Mouse (Mus musculus): ENCODE data around the gene Ap1g2.

Gene Ap1g2

DNA sequence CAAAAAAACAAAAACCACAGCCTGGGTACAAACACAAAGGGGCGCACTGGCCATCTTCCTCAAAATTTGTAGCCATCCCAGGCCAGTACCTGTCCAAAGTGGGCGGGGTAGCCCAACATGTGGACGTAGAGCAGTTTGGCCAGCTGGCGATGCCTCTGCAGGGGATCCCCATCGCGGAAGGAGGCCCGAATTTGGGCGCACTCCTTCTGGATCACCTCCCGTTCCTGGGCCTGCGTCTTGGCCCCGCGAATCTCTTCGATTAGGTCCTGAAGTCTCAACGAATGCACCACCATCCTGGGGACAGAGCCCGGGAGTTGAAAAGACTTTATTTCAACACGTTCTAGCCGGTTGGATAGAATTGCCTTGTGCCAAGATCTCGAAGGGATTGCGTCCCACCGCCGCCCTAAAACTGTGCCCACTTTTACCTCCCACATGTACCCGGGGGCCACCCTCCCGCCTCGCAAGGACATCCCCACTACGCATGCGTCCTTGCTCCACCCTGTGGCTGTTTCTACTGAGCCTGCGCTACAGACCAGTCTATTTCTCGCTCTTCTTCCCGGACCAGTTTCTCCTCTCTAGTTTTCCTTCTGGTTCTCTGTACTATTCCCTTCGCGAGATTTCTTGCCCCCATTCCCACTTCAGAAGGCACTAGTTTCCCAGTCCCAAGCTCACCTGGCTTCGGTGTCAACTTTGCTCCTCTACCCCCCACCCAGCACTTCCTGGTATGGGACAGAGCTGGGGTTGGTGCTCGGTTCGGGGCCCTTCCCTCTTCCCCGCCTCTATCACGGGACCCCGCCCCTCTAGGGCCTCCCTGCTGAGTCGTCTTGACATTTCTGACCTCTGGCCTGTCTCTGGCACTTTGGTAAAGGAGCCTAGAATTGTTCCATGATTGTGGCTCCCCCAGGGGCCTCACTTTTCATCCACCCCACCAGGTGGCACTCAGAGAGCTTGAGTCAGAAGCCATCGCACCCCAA, at the start of gene Ap1g2:
TSS of gene Ap1g2 (minus strand) at position 758 of the 974 bp plus-strand sequence.
- DNase-seq, result peak; percentile 91

DNA sequence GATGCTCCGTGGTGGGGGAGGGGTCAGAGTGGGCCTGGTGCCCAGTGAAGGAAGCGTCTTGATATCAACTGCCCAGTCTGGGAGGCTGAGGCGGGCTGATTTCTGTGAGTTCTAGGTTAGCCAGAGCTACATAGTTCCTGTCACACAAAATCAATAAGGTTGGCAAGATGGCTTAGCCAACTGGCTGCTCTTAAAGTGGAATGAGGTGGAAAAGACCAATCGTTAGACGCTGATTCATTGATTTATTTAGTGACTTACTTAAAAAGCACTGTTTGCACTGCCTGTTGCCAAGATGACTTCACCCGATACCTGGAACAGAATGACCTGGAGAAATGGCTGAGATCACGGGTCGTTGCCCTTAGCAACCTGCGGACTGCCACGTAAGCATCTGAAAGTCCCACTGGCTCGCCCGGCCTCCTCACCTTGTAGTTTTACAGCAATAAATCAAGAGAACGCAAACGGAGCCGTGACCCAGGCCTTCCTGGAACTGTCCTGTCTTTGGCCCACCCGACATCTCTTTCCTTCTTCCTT, 46.6 kb upstream of the Ap1g2 start:
- peak; percentile 48 for DNase-seq

DNA sequence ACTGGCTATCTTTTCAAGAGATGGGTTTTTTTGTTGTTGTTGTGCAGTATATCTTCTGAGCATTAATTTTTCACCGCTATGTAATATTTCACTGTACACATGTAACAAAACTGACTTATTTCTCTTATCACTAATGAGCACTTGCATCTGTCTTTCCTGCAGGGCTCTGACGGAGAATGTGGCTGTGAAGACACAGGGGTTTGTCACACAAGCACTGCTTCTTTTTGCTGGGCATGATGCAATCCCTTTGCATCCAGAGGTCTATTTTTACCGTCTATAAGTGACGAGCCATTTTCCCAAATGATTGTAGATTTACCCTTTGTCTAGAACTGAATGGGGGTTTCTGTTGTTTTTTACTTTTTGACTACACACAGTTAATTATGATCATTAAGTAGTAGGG, 45.8 kb upstream of the Ap1g2 start:
- no peak for DNase-seq

DNA sequence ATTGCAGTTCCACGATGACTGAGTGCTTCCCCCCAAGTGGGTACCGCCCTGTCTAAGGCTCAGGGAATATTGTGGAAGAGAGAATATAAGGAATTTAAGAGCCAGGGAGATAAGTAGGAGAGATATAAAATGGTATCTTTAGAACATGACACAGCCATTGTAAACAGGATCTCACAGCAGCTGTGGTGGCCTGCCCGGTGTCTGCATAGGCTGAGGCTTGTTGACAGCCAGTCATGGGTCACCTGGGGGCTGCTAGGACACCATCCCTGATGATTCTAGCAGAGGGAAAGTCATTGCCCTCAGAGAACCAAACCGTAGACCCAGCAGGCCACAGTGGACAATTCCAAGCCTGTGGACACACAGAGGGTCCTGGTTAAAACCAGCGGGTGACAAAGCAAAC, 44.6 kb upstream of the Ap1g2 start:
- no peak for DNase-seq

DNA sequence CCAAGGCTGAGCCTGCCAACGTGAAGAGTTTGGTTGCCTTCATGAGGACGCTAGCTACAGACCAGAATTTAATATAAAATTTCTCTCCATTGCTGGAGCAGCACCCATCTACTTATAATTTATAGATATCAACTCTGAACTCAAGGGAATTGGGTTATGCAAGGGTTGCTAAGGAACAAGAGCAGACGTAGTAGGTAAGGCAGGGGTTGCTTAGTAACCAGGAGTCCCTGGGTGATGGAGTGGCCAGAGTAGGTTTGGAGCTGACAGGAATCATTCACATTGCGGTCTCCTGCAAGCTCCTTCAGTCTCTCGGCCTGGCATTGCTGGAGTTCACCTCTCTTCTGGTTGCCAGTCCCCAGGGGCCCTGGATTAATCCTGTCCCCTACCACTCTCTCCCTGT, 42.6 kb upstream of the Ap1g2 start:
- no peak for DNase-seq

DNA sequence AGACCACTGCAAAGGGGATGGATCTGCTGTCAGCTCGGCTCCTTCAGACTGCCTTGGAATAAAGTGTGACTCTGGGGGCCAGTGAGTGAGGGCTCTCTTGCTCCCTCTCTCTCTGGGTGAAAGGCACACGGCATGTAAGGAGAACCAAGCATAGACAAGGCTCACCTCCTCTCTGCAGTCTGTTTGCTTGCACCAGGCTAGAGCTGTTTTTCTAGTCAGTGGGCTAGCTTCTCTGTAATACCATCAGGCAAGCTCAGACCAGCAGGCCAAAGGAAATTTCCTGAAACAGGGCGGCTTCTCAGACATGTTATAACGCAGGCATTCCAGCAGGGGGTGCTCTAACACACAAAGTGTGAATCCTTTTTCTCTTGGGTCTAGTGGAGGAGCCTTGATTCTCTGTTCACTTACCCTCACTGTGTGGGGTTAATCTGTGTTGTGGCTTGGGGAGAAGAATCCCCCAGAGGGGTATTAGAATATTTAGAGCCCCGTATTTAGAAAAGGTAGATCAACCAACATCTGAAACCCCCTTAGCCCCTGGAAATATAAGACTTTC, 42.0 kb upstream of the Ap1g2 start:
- peak; percentile 14 for DNase-seq

DNA sequence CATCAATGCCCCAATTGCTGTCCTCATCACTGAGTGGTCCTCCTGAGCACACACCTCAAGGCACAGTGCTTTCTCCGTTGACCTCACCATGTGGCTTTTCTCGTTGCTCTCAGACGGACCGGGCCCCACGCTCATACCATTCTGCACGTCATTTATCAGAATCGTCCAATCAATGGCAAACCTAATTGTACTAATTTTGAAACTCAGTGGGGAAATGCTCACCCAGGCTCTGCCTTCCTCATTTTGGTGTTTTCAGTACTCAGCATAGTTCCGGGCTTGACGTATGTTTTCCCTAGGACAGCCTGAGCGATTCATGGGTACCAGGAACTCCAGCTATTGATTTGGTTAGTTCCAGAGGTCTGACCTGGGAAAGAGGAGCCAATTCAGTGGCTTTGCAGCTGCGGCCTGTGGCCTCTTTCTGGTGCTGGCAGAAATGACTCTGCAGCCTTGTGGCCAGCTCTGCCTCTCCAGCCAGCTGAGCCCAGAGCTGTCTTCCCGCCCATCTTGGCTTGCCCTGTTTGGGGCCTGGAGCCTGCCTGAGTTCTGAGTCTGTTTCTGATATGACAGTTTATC, 40.5 kb upstream of the Ap1g2 start:
- DNase-seq, result peak; percentile 4

DNA sequence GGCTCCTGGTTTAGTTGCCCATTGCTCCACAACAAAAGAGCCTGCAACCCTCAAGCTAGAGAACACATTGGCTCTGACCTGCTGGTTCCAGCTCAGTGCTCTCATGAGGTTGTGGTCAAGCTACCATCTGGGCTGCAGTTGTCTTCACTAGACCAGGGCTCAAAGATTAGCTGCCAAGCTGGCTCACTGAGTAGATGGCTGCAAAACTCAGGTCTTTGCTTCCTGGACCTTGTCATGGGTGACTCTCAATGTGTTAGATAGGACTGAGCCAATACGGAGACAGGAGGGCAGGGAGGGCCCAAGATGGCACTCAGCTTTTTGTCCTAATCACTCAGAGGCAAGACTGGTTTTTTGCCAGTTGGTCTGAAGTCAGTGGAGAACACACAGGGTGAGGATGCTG, 39.9 kb upstream of the Ap1g2 start:
- no peak for DNase-seq

DNA sequence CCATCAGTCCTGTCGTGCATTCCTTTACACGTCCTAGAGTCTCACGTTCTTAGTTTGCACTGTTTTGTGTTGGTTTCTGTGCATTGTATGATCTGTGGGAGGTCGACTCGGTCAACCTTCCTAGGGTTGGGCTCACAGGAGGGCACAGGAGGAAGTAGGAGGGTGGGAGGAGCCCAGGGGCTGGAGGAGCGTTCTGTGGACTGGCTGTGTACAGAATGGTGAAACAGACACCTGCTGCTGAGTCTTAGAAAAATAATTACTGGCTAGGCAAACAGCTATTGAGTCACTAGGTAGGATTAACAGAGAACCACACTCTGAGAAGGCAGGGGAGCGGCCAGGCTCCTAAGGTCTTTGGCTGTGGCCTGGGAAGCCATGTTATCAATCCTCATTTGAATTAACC, 32.9 kb upstream of the Ap1g2 start:
- no peak for DNase-seq

DNA sequence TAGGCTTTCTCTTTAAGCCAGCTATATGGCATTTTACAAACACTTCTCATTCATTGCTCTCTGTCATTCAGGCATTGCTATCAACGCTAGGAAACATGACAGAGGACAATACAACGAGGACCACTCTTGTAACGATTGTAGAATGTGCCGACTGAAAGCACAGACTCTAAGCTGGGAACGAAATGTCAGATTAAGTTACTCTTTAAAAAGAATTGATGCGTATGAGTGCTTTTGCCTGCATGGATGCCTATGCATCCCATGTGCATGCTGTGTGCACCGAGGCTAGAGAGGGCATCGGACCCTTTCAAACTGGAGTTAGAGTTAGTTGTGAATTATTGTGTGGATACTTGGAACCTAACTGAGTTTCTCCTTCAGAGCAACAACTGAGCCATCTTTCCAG, 29.3 kb upstream of the Ap1g2 start:
- DNase-seq, result no peak

DNA sequence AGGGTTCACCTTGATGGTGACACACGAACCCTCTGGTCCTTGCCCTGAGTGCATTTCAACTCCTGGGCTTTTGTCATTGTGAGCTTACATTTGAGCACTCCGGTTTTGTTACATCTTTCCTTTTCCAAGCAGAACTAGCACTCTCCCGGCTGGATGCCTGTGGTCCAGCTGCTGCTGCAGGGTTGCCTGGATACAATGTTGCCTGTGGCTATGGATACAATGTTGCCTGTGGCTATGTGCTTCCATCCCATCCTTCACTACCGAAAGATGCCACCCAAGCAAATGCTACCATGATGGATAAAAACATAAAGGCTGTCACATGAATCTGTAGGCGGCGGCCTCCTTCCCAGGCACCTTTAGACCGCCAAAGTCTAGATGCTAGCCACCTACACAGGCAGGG, 20.1 kb upstream of the Ap1g2 start:
- DNase-seq, result no peak

DNA sequence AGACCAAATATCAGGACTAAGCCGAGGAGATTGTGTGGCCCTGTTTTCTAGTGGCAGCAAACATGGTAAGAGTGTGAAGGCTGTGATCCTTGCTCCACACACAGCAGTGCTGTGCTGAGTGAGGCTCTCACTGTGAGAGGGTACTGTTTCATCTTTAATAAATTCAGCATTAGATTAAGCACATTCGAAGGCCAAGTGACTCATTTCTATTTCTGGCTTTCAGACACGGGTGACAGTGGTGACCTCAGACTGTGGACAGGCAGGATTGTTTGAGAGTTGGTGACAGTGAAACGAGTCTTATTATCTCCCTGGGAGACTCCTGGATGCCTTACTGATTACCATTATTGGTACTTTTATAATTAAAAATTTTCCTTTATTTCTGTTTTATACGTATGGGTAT, 19.3 kb upstream of the Ap1g2 start:
- DNase-seq, result no peak

DNA sequence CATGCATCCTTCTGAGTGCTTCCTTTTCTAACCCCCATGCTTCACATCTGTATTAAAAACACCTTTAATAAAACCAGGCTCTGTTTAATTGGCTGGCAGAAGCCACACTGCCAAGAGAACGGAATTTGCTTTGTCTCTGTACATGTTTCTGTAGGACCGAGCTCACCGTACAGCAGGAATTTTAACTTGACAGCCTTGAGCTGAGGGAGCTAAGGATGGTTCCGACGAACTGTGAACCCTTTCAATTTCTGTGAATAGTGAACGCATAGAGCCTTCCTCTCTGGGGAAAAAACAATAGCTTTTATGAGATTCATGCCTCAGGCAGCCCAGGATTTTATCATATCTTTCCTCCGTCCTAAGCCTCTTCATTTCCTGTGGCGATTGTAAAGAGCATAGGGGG, 16.0 kb upstream of the Ap1g2 start:
- no peak for DNase-seq

DNA sequence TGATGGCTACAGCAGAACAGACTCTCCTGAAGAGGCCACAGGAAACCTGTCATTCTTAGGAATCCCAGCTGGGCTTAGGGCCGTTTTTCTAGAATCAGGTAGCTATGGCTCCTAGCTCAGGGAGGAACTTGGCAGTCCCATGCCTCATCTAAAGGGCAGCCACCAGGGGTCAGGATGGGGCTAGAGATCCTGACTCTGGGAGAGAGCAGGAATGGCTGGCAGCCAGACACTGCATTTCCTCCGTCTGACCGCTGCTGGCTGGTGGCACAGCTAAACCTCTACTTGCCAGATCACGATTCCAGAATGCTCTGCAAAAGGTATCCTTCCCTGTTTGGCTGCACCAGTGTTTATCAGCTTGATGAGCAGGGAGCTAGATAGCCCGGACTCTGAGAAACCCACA, 15.6 kb upstream of the Ap1g2 start:
- peak; percentile 66 for DNase-seq

DNA sequence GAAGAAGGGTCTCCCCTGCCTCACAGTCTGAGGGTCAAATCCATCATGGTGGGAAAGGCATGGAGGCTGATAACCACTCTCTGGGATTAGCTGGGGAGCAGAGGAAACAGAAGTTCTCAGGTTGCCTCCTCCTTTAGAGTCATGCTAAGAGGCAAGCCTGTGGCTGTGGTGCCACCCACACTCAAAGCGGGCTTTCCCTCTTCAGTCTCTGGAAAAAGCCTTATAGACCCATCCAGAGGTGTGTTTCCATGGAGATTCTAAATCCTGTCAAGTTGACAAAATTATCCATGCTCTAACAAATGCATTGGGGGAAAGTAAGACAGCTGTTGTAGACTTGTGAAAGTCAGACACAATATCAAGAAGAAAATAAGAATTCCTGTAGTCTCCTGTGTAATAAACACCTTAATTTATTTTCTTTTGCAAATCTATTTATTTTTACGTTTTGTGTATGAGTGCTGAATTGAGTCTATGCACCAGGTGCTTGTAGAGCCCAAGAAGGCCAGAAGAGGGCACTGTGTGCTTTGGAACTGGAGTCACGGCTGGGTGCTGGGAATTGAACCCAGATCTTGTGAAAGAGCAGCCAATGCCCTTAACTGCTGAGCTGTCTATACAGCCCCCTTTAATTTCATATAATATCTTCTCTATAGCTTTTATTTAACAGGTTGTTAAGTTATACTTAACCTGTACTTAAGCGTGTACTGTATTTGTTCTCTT, 13.2 kb upstream of the Ap1g2 start:
- DNase-seq, result no peak

DNA sequence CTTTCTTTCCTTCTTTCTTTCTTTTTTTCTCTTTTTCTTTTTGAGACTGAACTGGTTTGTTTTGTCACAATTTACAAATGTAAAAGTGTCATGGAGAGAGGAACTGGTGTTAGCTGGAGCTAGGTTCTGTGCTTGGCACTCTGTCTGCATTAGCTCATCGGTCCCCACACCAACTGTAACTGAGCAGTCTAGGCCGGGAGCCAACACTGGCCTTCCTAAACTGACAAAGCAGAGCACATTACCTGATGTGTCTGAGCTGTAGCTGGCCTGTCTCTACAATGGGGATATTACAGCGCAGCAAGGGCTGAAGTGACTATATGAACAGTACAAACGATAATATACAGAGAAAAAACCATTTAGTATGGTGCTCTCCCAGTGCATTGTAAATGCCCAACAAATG, 12.5 kb upstream of the Ap1g2 start:
- DNase-seq, result no peak

DNA sequence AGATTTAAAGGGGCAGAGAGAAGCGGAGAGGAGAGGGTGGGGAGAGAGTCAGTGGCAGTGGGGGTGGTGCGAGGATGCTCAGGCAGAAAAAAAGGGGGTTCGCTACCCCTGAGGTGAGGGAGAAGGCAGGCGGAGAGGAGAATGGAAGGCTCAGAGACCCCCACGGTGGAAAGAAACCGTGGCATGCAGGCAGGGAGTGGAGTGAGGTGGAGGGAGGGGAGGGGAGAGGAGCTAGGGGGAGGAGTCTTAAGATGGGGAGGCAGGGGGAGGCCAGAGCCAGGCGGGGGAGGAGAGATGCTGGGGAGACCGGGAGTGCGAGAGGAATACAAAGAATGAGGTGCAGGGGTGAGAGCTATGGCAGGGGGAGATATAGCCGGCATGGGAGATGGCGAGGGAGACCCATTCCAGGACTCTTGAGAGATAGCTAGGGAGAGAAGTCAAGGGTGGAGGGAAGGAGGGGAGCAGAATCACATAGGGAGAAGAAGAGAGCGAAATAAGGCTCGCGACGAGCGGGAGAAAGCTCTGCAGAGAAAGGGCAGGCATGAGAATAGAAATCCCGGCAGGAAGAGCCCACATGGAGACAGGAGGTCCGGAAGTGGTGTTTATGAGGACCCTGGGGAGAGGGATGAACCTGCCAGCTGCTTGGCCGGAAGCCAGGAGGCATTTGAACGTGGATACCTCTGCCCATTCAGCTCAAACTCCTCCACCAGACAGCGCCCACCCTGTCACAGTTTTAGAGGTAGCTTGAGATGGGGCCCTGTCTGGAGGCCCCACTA, 10.2 kb upstream of the Ap1g2 start, which contains the start of gene Jph4:
TSS of gene Jph4 (minus strand) at position 511 of the 776 bp plus-strand sequence.
- no peak for DNase-seq

DNA sequence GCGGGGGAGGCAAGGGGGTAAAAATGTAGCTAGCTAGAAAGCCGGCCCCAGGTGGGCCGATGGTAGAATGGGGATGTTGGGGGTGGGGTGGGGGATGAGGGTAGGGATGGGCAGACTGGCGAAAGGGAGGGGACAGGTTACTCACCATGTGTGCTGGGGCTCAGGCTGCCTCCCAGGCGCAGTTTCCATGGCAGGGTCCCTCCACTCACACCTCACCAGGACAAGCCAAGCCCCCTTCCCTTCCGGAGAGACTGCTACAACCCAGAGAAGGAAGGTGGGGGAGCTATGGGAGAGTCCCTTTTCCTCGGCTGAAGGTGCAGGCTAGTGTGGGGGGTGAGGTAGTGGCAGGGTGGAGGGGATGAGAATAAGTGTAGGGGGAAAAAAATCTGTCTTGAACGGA, 9.5 kb upstream of the Ap1g2 start:
- DNase-seq, result no peak

DNA sequence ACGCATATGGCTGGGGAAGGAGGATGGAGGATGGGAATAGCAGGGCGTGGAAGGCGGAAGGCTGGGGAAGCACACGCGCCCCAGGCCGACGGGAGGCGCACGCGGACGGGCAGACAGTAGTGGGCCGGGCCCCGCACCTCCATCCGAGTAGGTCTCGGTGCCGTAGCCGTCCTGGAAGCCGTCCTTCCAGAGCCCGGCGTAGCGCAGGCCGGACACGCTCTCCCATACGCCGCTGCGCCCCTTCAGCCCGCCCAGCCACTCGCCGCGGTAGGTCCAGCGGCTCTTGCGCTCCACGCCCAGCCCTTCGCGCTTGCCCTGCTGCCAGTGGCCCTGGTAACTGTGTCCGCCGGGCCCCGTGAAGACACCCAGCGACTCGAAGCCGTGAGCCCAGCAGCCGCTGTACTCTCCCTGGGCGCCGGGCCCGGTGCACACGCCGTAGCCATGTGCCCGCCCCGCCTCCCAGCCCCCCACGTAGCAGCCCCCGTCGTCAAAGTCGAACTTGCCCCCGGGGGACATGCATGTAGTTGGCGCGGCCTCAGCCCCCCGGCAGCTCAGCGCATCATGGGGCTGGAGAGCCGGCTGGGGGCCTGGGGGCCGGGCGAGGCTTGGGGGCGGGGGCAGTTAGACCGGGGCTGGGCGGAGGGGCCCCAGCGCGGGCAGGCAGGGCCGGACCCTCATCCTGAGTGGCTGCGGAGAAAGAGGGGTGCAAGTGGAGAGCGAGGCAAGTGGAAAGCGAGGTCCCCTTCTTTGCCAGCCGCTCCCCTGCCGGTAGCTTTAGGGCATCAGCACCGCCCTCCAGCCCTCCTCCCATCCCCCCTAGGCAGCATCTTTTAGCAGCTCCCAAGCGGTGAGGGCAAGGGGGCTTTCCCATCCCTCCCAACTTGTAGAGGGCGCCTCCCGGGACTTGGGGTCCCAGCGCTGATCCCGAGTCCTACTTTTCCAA, 8.6 kb upstream of the Ap1g2 start:
- DNase-seq, result peak; percentile 29

DNA sequence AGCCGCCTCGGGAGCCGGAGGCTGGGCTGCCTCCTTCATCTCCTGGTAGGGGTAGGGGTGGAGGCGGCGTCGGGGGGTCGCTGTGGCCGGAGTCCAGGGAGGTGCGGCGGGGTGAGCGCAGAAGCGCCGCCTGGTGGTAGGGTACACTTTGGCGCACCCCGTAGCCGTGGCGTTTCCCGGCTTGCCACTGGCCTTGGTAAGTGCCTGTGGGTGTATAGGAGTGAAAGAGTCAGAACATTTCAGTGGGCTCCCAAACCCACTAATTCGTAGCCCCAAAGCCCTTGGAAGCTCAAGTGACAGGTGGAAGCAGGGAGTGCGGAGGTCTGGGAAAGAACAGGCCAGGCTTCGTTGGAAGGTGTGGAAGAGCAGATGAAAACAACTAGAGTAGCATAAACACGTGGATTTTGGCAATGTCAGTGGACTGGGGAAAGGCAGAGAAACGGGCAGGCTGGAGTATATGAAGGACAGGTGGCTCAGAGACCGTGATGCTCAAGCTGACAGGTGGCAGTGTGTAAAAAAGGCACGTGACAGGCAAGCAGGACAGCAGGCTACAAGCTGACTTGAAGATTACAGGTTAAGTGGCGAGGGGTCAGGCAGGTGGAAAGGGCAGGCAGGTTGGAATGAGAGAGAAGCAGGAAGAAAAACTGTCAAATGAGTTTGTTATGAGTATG, 7.7 kb upstream of the Ap1g2 start:
- DNase-seq, result no peak

Measured in kidney, adult 11 months (tissue).